Mouse (Mus musculus): Measurements from ENCODE around the gene Slc38a4.

- TF ChIP-seq CTCF (IDR thresholded peaks at IDR 0.05; ENCODE audit: low read depth) (no peak), EP300 (IDR thresholded peaks at IDR 0.05; ENCODE audit: low read depth) (no peak)
These were observed 80.6 kb downstream of the Slc38a4 start for GRCm38 (mm10) chr15:96975125-96975524.

All from heart, postnatal 0 days (tissue).